Mouse (Mus musculus) thymus, postnatal 25 days (tissue): Measurements from ENCODE around the gene S100b.
A peak's percentile ranks its signal among the peaks of the same experiment; 100 is the strongest.

Experiments
- DNase-seq: peaks from one replicate; pipeline ENCODE4 v3.0.0; 2022

S100b gene

GRCm38 (mm10) chr10:76260358-76261059 is 6.9 kb downstream of the S100b start:
- DNase-seq, result no peak

- DNase-seq, result no peak
Measured at GRCm38 (mm10) chr10:76261447-76261846, 7.8 kb downstream of the S100b start.

GRCm38 (mm10) chr10:76262431-76262830 is 8.8 kb downstream of the S100b start:
- no peak for DNase-seq

GRCm38 (mm10) chr10:76271238-76271637 is 17.6 kb downstream of the S100b start:
- peak; percentile 67 for DNase-seq

GRCm38 (mm10) chr10:76275256-76275655 is 21.6 kb downstream of the S100b start:
- DNase-seq, result no peak

- no peak for DNase-seq
Measured at GRCm38 (mm10) chr10:76278541-76279097, 25.0 kb downstream of the S100b start.

- no peak for DNase-seq
Measured at GRCm38 (mm10) chr10:76288268-76288993, 34.8 kb downstream of the S100b start.

- no peak for DNase-seq
Measured at GRCm38 (mm10) chr10:76289052-76289451, 35.4 kb downstream of the S100b start.

- no peak for DNase-seq
Measured at GRCm38 (mm10) chr10:76289936-76290671, 36.5 kb downstream of the S100b start.

- DNase-seq, result no peak
Measured at GRCm38 (mm10) chr10:76293222-76293621, 39.6 kb downstream of the S100b start.

- no peak for DNase-seq
Measured at GRCm38 (mm10) chr10:76300133-76300532, 46.5 kb downstream of the S100b start.

- DNase-seq, result peak; percentile 8
Measured at GRCm38 (mm10) chr10:76306738-76307137, 53.1 kb downstream of the S100b start.
